Mouse (Mus musculus) hindbrain, embryonic 10.5 days (tissue): ENCODE data around the gene Srrm4. TPM values are rescaled to one million over a fixed set of nuclear protein-coding genes. Genes with fewer than 3 reads are reported as not detected.

Experiments
- DNase-seq: peaks from one replicate; pipeline ENCODE4 v3.0.0-alpha.2; 2017; ENCODE audit warnings: low spot score
- H3K27ac ChIP-seq: fragments of 300-500 bp; sonication (generic); 2 replicates; pipeline ENCODE4 v1.5.1; 2016; ENCODE audit warnings: mild to moderate bottlenecking, moderate library complexity
- H3K27me3 ChIP-seq: fragments of 300-500 bp; sonication (generic); 2 replicates; pipeline ENCODE4 v1.6.1; 2016; ENCODE audit warnings: mild to moderate bottlenecking; ENCODE audit not compliant: poor library complexity, insufficient read depth, severe bottlenecking
- H3K36me3 ChIP-seq: fragments of 300-500 bp; sonication (generic); 2 replicates; pipeline ENCODE4 v1.6.1; 2016; ENCODE audit warnings: mild to moderate bottlenecking, moderate library complexity
- H3K4me1 ChIP-seq: fragments of 300-500 bp; sonication (generic); replicated peaks from 2 replicates; pipeline ENCODE4 v1.6.1; 2016; ENCODE audit warnings: mild to moderate bottlenecking
- H3K4me3 ChIP-seq: fragments of 300-500 bp; sonication (generic); 2 replicates; pipeline ENCODE4 v1.5.1; 2016; ENCODE audit warnings: mild to moderate bottlenecking, moderate library complexity
- H3K9me3 ChIP-seq: fragments of 300-500 bp; sonication (generic); 2 replicates; pipeline ENCODE4 v1.6.1; 2016; ENCODE audit warnings: mild to moderate bottlenecking, moderate library complexity
- WGBS: fragments of 180-500 bp; shearing (Covaris S2); methylation state at CpG from one replicate; pipeline ENCODE4 v1.1.7; 2016; 5-methylcytosine and 5-hydroxymethylcytosine counted together
- polyA plus RNA-seq: library from polyadenylated mRNA; unstranded; fragments of >200 nt; fragmentation: Nextera tagmentation; extraction: Ambion mirVana; gene quantifications from 2 replicates; pipeline ENCODE4 v1.2.1, GENCODE M21; 2016

The Srrm4 gene
- polyA plus RNA-seq, 1 experiment from 2014 or later = 20.3 TPM

DNA sequence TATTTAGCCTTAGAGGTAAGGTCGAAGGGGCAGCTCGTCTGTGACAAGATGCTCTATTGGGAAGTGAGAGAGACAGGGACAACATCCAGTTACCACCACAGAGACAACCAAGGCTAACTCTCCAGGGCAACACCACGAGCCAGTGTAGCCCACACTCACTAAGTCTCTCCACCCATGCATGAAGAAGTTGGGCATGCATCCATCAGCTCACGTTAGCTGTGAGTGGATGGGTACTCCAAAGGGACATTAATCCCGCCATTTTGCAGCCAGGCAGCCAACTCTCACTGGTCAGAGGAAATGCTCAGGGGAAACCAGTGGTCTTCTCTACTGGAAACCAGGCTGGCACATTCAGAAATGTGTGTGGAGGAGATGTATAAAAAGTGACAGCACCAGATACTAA lies 93.8 kb downstream of the Srrm4 start:
- no peak overlapping the region for H3K4me3 ChIP-seq
- no peaks in the 10 kb centered on the region for H3K27me3 ChIP-seq
- H3K27ac ChIP-seq = no peak overlapping the region; the same call in 1 of the 2 replicates
- peaks cover 7% of the 10 kb centered on the region for H3K36me3 ChIP-seq
- H3K4me1 ChIP-seq = peaks cover 72% of the 10 kb centered on the region
- 85% methylated on average over 5 of the region's 5 CpGs for WGBS
- H3K9me3 ChIP-seq = no peaks in the 10 kb centered on the region
- no peak for DNase-seq

DNA sequence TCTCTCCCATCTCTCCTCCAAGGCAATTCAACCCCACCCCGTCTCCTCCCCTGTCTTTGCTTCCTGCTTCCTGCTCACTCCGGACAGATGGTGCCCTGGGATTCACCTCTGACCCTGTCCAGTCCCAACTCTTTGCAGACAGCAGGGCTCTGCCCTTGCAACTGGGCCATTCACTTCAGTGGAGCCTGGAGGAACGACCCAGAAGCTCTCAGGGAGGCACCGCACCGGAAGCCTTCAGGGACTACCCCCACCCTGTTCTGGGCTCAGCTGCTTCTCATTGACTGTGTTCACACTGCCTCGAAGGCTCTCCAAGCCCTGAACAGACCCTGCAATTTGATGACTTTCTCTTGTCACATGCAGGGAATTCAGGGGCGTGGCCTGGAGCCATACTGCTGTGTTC lies 94.4 kb downstream of the Srrm4 start:
- H3K9me3 ChIP-seq = no peaks in the 10 kb centered on the region
- no peaks in the 10 kb centered on the region for H3K27me3 ChIP-seq
- WGBS = 31% methylated on average over 7 of the region's 7 CpGs
- H3K36me3 ChIP-seq = peaks cover 7% of the 10 kb centered on the region
- peak; percentile 65 for DNase-seq
- H3K4me1 ChIP-seq = peaks cover 78% of the 10 kb centered on the region
- H3K4me3 ChIP-seq = no peak overlapping the region
- peak overlapping the region; percentile 43 for H3K27ac ChIP-seq

DNA sequence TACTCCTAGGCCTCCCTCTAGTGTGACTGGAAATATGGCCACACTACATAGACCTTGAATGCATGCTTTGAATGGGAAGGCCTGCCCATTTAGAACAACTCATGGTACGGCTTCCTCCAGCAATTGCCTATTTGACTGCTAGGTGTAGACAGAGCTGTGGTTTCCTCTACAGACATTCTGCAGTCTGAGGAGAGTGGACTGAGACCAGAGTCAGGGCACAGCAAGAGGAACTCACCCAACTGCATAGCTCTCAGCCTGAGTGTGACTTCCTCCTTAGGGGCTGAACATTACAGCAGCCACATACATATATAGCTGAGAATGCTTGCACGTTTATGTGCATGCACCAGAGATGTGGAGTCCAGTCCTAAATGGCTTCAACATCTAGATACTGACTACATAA lies 94.9 kb downstream of the Srrm4 start:
- Histone ChIP-seq H3K4me1 (peaks cover 78% of the 10 kb centered on the region), H3K4me3 (no peak overlapping the region), H3K27ac (peak overlapping the region; percentile 43; the same call in 1 of the 2 replicates), H3K27me3 (no peaks in the 10 kb centered on the region), H3K9me3 (no peaks in the 10 kb centered on the region), H3K36me3 (peaks cover 7% of the 10 kb centered on the region)
- no peak for DNase-seq
- 82% methylated on average over 2 of the region's 2 CpGs for WGBS

DNA sequence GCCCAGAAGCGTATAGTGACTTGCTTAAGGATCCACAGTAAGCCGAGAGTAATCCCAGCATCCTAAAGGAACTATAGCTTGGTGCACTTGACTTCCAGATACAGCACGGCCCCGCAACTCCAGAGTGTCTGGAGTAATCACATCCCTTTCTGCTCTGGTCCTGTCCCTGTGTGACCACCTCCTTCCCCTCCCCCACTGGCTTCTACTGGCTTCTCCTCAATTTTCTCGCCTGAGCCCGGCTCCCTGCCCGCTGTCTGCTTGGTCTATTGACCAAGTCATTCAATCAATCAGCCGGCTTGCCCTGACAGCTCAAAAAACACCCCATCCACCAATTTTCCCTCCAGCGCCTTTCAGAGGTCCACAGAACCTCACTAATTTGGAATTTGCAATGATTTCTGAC lies 96.2 kb downstream of the Srrm4 start:
- H3K4me1 ChIP-seq = peaks cover 84% of the 10 kb centered on the region
- H3K27me3 ChIP-seq = no peaks in the 10 kb centered on the region
- no peak for DNase-seq
- 72% methylated on average over 9 of the region's 9 CpGs for WGBS
- peaks cover 7% of the 10 kb centered on the region for H3K36me3 ChIP-seq
- no peak overlapping the region for H3K4me3 ChIP-seq
- no peak overlapping the region for H3K27ac ChIP-seq
- no peaks in the 10 kb centered on the region for H3K9me3 ChIP-seq

DNA sequence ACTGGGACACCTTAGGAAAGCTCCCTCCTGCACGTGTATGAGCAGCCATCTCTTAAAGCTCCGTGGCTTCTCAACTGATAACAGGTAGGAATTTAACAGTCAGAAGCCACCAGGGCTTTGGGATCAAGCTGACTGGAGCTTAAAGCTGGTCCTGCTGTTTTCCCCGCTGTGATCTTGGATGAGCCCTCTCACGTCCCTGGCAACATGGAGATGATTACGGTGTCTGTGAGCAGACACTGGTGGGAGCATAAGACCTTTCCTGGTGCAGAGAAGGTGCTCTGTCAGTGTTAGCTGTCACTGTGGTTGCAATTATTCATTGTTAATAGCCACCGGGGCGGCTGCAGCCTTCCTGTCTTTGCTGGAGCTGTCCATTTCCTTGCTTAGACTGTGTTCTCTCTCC lies 97.2 kb downstream of the Srrm4 start:
- Histone ChIP-seq H3K4me1 (peaks cover 88% of the 10 kb centered on the region), H3K36me3 (peaks cover 7% of the 10 kb centered on the region), H3K4me3 (no peak overlapping the region), H3K27me3 (no peaks in the 10 kb centered on the region), H3K9me3 (no peaks in the 10 kb centered on the region), H3K27ac (no peak overlapping the region; the same call in 1 of the 2 replicates)
- no peak for DNase-seq
- WGBS = 70% methylated on average over 7 of the region's 7 CpGs

DNA sequence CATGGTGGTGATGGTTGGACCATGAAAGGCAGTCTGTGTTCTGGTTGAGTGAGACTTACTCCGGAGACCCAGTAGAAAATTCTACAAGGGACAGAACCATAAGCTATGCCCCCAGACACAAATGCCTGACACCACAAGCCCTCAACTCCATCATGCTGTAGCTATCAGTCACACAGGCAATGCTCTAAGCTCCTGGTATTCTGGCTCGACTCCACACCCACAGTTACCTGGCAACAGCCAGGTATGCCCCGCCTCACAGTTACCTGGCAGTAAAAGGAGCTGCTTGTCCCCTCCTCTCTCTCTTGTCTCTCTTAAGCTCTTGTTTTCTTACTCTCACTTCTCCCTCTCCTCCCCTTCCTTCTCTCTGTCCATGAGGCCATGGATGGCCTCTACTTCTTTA lies 98.9 kb downstream of the Srrm4 start:
- H3K4me1 ChIP-seq = peaks cover 72% of the 10 kb centered on the region
- no peak overlapping the region for H3K4me3 ChIP-seq
- no peaks in the 10 kb centered on the region for H3K27me3 ChIP-seq
- H3K36me3 ChIP-seq = peaks cover 7% of the 10 kb centered on the region
- WGBS = 87% methylated on average over 3 of the region's 3 CpGs
- no peaks in the 10 kb centered on the region for H3K9me3 ChIP-seq
- no peak overlapping the region for H3K27ac ChIP-seq
- DNase-seq = no peak

DNA sequence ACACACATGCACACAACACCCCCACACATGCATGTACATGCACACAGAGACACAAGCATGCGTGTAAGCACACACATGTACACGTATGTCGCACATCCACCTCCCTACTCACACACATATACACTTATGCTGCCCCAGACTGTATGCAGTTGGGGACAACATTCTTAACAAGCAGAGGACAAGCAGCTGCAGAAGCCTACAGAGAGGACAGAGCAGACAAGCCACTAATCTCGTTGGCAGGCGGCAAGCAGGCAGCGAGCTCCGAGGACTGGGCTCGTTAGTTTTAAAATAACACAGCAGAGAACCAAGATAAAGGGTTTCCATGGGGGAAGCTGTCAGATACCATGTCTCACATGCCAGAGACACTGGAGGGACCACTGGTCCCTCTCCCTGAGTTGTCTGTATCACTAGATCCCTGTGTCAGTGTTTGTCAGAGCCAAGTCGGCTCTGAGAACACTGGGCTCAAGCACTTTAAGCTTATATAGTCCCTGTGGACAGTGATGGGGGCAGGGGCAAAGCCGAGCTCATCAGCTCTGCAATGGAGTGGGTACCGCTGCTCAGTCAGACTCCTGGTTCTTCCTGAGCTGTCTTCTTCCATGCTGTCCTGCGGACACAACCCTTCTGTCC lies 99.7 kb downstream of the Srrm4 start:
- Histone ChIP-seq H3K36me3 (peaks cover 7% of the 10 kb centered on the region), H3K4me3 (no peak overlapping the region), H3K4me1 (peaks cover 67% of the 10 kb centered on the region), H3K27me3 (no peaks in the 10 kb centered on the region), H3K27ac (0 out of 2 replicates have a peak overlapping the region, but pooled peaks have one; percentile 35), H3K9me3 (no peaks in the 10 kb centered on the region)
- no peak for DNase-seq
- 74% methylated on average over 12 of the region's 12 CpGs for WGBS

DNA sequence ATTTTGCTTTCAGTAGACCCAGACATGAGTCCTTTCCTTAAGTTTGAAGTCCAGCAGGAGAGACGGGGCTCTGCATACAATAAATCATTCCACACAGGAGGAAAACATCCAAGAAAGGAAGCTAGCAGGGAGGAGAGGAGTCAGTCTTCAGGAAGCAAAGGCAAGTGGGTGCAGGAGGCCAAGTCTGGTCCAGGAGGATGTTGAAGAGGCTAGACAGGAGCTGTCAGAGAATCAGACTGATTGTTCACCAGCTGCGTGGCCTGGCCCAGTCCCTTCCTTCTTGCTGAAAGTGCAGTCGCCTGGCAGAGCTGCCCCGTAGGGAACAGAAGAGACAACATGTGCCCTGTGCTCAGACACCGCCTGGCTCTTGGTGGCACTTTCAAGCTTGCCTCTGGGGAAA lies 100.8 kb downstream of the Srrm4 start:
- DNase-seq = no peak
- WGBS = 87% methylated on average over 5 of the region's 5 CpGs
- H3K36me3 ChIP-seq = peaks cover 7% of the 10 kb centered on the region
- peaks cover 67% of the 10 kb centered on the region for H3K4me1 ChIP-seq
- no peak overlapping the region for H3K27ac ChIP-seq
- H3K9me3 ChIP-seq = no peaks in the 10 kb centered on the region
- H3K4me3 ChIP-seq = no peak overlapping the region
- H3K27me3 ChIP-seq = no peaks in the 10 kb centered on the region

DNA sequence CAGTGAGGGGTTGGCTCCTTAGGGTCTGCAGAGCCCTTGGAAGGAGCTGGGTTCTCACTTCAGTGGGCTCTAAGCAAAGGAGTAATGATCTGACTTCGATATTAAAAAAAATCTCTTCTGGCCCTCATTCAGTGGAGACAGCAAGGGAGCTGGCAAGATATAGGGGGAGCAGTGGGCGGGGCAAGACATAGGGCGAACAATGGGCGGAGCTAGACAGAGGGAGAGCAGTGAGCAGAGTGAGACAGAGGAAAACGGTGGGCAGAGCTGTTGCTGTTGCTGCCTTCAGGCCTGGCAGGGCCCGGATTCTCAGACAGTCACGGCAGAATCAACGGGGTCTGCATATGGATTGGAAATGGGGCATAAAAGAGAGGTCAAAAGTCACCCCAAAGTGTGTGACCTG lies 102.0 kb downstream of the Srrm4 start:
- Histone ChIP-seq H3K36me3 (peaks cover 7% of the 10 kb centered on the region), H3K4me3 (no peak overlapping the region), H3K4me1 (peaks cover 69% of the 10 kb centered on the region), H3K27me3 (no peaks in the 10 kb centered on the region), H3K27ac (0 out of 2 replicates have a peak overlapping the region, but pooled peaks have one; percentile 16), H3K9me3 (no peaks in the 10 kb centered on the region)
- 51% methylated on average over 8 of the region's 8 CpGs for WGBS
- DNase-seq = no peak

DNA sequence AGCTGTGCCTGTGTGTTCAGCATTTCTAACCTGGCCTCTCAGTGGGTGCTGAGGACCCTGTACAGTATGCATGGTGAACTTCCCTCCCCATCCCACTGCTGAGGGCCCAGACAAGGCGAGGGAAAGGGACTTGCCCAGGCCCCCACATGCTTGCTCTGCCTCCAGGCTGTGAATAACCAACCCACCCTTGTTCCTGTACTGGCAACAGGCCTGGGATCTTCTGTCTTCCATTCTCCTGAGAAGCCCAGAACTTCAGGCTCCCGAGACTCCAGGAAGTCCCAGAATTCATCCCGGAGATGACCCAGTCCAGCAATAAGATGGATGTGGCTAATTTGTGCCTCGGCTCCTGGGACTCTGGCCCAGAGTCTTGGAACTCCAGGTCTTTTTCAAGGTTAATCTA lies 105.5 kb downstream of the Srrm4 start:
- Histone ChIP-seq H3K4me3 (no peak overlapping the region), H3K36me3 (peaks cover 16% of the 10 kb centered on the region), H3K27me3 (no peaks in the 10 kb centered on the region), H3K4me1 (peaks cover 46% of the 10 kb centered on the region), H3K9me3 (no peaks in the 10 kb centered on the region), H3K27ac (no peak overlapping the region)
- DNase-seq = no peak
- 72% methylated on average over 4 of the region's 4 CpGs for WGBS

DNA sequence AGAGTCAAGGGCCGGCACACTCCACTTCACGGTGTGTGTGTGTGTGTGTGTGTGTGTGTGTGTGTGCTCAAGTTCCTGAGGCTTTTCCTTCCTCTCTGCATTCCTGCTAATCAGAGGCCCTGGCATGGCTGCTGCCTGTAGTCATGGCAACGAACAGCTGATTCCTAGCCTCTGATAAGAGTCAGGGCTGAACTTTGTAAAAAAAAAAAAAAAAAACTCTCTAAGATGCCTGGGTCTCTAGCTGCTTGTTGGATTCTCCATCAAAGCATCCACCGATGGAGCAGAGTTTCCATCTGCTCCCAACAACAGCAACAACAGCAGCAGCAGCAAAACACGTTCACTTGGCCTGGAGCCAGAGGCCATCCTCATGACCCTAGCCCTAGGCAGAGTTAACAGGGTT lies 106.5 kb downstream of the Srrm4 start:
- WGBS = 26% methylated on average over 5 of the region's 5 CpGs
- DNase-seq = peak; percentile 68

DNA sequence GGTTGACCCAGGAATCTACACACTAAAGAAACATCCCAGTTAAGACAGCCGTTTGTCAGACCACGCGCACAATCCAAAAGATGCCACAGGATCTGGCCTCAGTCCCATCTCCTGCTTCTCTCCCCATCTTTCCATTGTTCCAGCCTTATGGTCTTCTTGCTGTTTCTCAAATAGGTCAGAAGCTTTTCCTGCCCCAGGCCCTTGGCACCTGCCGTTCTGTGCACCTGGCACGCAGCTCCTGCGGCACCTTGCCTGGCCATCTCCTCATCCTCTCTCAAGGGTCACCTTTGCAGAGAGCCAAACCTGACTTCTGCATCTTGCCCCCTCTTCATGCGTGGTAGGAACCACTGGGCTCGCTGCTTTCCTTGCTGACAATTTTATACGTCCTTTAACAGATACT lies 107.4 kb downstream of the Srrm4 start:
- Histone ChIP-seq H3K27me3 (no peaks in the 10 kb centered on the region), H3K9me3 (no peaks in the 10 kb centered on the region), H3K4me1 (peaks cover 32% of the 10 kb centered on the region), H3K27ac (no peak overlapping the region), H3K36me3 (peaks cover 29% of the 10 kb centered on the region), H3K4me3 (no peak overlapping the region)
- DNase-seq = no peak
- WGBS = 93% methylated on average over 9 of the region's 9 CpGs

More for the DNA sequence above, 106.5 kb downstream of the Srrm4 start:
- no peaks in the 10 kb centered on the region for H3K27me3 ChIP-seq
- H3K27ac ChIP-seq = no peak overlapping the region
- H3K36me3 ChIP-seq = peaks cover 26% of the 10 kb centered on the region
- H3K4me3 ChIP-seq = no peak overlapping the region
- peaks cover 36% of the 10 kb centered on the region for H3K4me1 ChIP-seq
- H3K9me3 ChIP-seq = no peaks in the 10 kb centered on the region

DNA sequence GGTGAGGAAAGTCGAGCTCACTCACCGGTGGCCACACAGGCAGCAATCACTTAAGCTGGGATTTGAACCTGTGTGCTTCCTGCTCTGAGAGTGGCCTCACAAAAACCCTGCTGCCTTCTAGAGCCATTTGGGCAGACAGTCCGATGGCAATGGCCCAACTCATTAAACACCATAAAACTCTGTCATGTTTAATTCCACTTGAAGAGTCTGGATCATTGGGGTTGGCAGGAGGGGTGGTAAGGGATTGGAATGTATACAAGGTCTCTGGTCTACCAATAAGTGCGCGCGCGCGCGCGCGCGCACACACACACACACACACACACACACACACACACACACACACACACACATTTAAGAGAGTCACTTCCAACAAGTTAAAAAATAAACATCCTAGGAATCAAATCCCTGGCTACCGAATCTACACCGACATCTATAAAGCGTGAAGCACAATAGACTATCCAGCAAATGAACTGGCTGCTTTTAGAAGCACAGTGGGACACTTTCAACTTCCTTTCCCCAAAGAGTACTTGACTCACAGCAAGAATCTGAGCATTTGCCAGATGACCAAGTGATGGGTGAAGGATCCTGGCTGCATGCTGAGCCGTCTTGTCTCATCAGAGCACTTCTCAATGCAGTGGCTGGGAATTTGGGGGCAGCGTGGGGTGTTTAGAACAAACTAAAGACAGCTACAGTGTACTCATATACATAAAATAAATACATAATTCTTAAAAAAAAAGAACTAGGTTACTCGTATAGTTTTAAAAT lies 112.8 kb downstream of the Srrm4 start:
- H3K27me3 ChIP-seq = no peaks in the 10 kb centered on the region
- H3K27ac ChIP-seq = no peak overlapping the region
- no peak overlapping the region for H3K4me3 ChIP-seq
- H3K9me3 ChIP-seq = no peaks in the 10 kb centered on the region
- 0 out of 2 replicates have a peak, but pooled peaks cover 5% of the 10 kb centered on the region for H3K4me1 ChIP-seq
- DNase-seq = no peak
- peaks cover 46% of the 10 kb centered on the region for H3K36me3 ChIP-seq
- 92% methylated on average over 18 of the region's 18 CpGs for WGBS
